Mouse (Mus musculus): ENCODE results near the gene Jrkl. TPM values are rescaled to one million over a fixed set of nuclear protein-coding genes. Genes with fewer than 3 reads are reported as not detected.

The Jrkl gene
- polyA plus RNA-seq, 1 experiment from 2014 or later: 12.2 TPM

DNA sequence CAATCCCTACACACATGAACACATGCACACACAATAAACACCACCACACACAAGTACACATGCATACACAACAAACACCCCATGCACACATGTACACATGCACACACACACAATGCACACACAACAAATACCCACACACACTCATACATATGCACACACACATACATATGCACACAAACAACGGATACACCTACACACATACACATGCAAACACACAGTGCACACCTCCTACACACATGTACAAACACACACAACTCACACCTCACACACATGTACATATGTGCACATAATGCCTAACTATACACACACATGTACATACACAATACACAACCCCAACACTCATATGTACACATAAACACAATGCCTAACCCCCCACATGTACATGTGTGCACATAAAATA is 19.8 kb downstream of the Jrkl start:
- H3K27me3 ChIP-seq: no peaks in the 10 kb centered on the region
- 91% methylated on average over 1 of the region's 1 CpGs for WGBS
- no peak for ATAC-seq
- H3K4me2 ChIP-seq (replicated peaks): no peak overlapping the region
- H3K27ac ChIP-seq: no peak overlapping the region
- no peak overlapping the region for H3K9ac ChIP-seq (replicated peaks)
- no peak overlapping the region for H3K4me3 ChIP-seq (replicated peaks)
- 0 out of 2 replicates have a peak, but pooled peaks cover 4% of the 10 kb centered on the region for H3K9me3 ChIP-seq
- no peaks in the 10 kb centered on the region for H3K36me3 ChIP-seq
- H3K4me1 ChIP-seq (replicated peaks): no peaks in the 10 kb centered on the region

DNA sequence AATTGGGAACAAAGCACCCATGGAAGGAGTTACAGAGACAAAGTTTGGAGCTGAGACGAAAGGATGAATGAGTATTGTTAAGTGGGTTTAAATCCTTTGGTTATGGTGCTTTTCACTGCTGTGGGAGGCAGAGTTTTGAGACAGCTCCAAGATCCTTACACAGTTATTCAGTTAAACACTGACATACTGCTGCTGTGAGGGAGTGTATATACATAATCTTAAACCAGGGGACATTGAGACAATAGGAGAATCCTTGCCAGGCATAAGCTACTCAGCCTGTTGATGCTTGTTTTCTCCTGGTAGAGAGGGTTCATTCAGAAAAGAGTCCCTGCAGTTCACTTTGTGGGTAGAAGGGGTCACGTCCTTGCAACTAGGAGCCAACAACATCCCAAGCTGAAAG is 39.3 kb downstream of the Jrkl start:
- Histone ChIP-seq H3K36me3 (no peaks in the 10 kb centered on the region), H3K4me2 (replicated peaks) (no peak overlapping the region), H3K4me3 (replicated peaks) (no peak overlapping the region), H3K27me3 (no peaks in the 10 kb centered on the region), H3K27ac (no peak overlapping the region), H3K4me1 (replicated peaks) (no peaks in the 10 kb centered on the region), H3K9me3 (no peaks in the 10 kb centered on the region), H3K9ac (replicated peaks) (no peak overlapping the region)
- peak; percentile 69 for ATAC-seq
- 33% methylated on average over 2 of the region's 2 CpGs for WGBS

DNA sequence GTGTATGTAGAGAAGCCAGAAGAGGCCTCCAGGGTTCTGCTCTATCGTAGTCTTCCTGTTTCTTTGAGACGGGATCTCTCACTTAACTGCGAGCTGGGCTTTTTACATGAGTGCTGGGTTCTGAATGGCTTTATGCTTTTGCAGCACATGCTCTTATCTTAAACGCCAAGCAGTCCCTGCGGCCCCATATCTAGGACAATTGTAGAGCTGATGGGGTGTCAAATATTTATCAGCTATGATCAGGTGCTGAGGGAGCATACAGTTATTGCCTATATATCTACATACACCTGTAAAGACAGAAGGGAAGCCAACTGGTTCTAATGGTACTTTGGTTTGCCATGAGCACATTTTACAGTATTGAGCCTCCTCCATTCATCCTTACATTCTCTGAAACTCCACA is 41.9 kb downstream of the Jrkl start:
- 91% methylated on average over 5 of the region's 5 CpGs for WGBS
- H3K9ac ChIP-seq (replicated peaks): no peak overlapping the region
- H3K4me2 ChIP-seq (replicated peaks): no peak overlapping the region
- no peaks in the 10 kb centered on the region for H3K9me3 ChIP-seq
- ATAC-seq: no peak
- H3K36me3 ChIP-seq: no peaks in the 10 kb centered on the region
- no peaks in the 10 kb centered on the region for H3K4me1 ChIP-seq (replicated peaks)
- H3K4me3 ChIP-seq (replicated peaks): no peak overlapping the region
- H3K27me3 ChIP-seq: no peaks in the 10 kb centered on the region
- H3K27ac ChIP-seq: no peak overlapping the region

DNA sequence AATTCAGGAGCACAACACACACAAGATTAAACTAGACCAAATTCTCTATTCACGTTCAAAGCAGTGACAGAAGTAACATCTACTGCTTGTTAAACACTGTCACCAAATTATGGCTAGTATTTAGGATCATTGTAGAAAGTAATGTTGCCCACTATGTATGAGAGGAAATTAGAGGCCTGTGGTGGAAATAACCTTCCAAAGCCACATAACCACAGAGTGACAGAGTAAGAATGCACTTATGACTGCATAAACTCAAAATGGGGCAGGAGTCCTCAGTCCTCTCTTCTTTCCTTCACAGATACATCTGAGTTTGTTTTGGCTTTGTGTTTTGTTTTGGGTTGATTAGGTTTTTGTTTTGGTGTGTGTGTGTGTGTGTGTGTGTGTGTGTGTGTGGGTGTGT is 42.5 kb downstream of the Jrkl start:
- no peak overlapping the region for H3K27ac ChIP-seq
- 83% methylated on average over 1 of the region's 1 CpGs for WGBS
- no peak overlapping the region for H3K4me3 ChIP-seq (replicated peaks)

DNA sequence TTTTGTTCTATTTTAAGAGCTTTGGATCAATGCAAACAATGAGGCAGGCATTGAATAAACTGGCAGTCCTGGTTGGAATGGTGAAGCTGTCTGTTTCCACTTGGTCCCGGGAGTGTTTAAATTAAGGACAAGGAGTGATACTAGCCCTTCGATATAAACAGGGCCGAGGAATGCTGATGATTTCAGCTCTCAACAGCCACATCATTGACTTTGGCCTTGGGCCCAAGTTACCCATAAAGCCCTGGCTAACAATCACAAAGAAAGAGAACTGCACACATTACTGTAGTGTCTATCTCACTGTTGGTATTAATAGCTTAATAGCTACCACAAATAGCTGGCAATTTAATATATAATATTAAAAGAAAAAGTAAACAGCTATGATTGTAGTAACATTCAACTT is 45.5 kb downstream of the Jrkl start:
- 90% methylated on average over 3 of the region's 3 CpGs for WGBS
- H3K27me3 ChIP-seq: no peaks in the 10 kb centered on the region
- no peak overlapping the region for H3K4me2 ChIP-seq (replicated peaks)
- H3K9ac ChIP-seq (replicated peaks): no peak overlapping the region
- H3K9me3 ChIP-seq: no peaks in the 10 kb centered on the region
- H3K27ac ChIP-seq: no peak overlapping the region
- H3K4me1 ChIP-seq (replicated peaks): no peaks in the 10 kb centered on the region
- H3K4me3 ChIP-seq (replicated peaks): no peak overlapping the region
- no peaks in the 10 kb centered on the region for H3K36me3 ChIP-seq
- ATAC-seq: no peak

More for the DNA sequence above, 42.5 kb downstream of the Jrkl start:
- Histone ChIP-seq H3K36me3 (no peaks in the 10 kb centered on the region), H3K4me2 (replicated peaks) (no peak overlapping the region), H3K4me1 (replicated peaks) (no peaks in the 10 kb centered on the region), H3K9me3 (no peaks in the 10 kb centered on the region), H3K9ac (replicated peaks) (no peak overlapping the region), H3K27me3 (no peaks in the 10 kb centered on the region)
- ATAC-seq: no peak

DNA sequence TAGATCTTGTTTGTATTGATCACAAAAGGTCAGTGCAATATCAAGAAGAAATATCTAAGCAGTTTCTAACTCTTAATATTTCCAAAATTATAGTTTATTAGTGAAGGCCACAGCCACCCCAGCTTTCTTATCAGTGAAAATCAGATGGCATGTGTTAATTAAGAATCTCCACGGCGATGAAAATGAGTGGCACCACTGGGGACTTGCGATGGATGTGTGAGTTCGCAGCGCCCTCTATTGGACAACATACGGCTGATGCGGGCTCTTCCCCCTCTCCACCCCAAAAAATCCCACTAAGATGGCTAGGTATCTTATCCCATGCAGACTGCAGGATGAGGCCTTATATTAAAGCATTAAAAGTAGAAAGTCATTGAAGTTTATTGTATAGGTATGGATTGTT is 49.9 kb downstream of the Jrkl start:
- no peaks in the 10 kb centered on the region for H3K9me3 ChIP-seq
- H3K4me3 ChIP-seq (replicated peaks): no peak overlapping the region
- H3K36me3 ChIP-seq: no peaks in the 10 kb centered on the region
- H3K27ac ChIP-seq: no peak overlapping the region
- WGBS: 3% methylated on average over 7 of the region's 7 CpGs
- no peaks in the 10 kb centered on the region for H3K27me3 ChIP-seq
- H3K4me1 ChIP-seq (replicated peaks): no peaks in the 10 kb centered on the region
- no peak overlapping the region for H3K9ac ChIP-seq (replicated peaks)
- peak; percentile 77 for ATAC-seq
- H3K4me2 ChIP-seq (replicated peaks): no peak overlapping the region

DNA sequence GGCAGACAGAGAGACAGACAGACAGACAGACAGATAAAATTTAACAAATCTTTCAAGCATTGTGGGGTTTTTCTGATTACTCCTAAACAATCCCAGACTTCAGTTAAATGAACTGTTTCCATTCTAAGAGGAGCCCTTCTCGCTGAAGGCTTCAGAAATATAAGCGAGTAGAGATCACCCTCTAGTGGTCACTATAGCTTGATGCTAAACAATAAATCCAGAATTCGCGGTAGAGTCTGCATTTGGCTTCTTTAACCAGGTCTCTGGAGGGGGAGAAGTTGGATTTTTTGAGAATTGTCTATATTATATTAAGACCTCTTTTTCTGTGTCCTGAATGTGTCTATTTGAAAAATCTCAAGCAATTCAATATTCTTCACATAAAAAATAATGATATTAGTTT is 50.4 kb downstream of the Jrkl start:
- H3K27me3 ChIP-seq: no peaks in the 10 kb centered on the region
- peak; percentile 73 for ATAC-seq

DNA sequence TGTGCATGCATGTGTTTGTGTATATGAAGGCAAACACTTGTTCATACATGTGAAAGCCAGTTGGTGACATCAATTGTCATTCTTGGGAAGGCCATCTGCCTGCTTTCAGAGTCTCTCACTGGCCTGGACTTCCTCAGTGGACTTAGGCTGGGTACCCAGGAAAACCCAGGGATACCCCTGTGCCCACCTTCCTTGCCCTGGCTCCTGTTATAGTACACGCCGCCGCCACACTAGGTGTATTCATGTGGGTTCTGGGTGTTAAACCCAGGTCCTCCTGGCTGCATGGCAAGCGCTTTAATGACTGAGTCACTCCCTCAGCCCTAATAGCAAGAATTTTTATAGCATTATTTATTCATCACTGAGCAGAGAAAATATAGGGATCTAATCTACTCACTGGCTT is 51.0 kb downstream of the Jrkl start:
- 87% methylated on average over 4 of the region's 4 CpGs for WGBS
- ATAC-seq: peak; percentile 66; the same call in 1 of the 2 replicates
- no peaks in the 10 kb centered on the region for H3K27me3 ChIP-seq

More for the DNA sequence above, 50.4 kb downstream of the Jrkl start:
- WGBS: under 1% methylated on average over 4 of the region's 4 CpGs
- no peaks in the 10 kb centered on the region for H3K9me3 ChIP-seq
- no peak overlapping the region for H3K4me2 ChIP-seq (replicated peaks)
- no peak overlapping the region for H3K9ac ChIP-seq (replicated peaks)
- no peak overlapping the region for H3K27ac ChIP-seq
- no peak overlapping the region for H3K4me3 ChIP-seq (replicated peaks)
- no peaks in the 10 kb centered on the region for H3K36me3 ChIP-seq
- no peaks in the 10 kb centered on the region for H3K4me1 ChIP-seq (replicated peaks)

More for the DNA sequence above, 51.0 kb downstream of the Jrkl start:
- Histone ChIP-seq H3K27ac (no peak overlapping the region), H3K9ac (replicated peaks) (no peak overlapping the region), H3K36me3 (no peaks in the 10 kb centered on the region), H3K4me2 (replicated peaks) (no peak overlapping the region), H3K4me1 (replicated peaks) (no peaks in the 10 kb centered on the region), H3K4me3 (replicated peaks) (no peak overlapping the region), H3K9me3 (no peaks in the 10 kb centered on the region)

Other genes starting within 250 kb of the Jrkl start
- gene Ccdc82, start 1.1 kb upstream of the Jrkl start, polyA plus RNA-seq (2015; fragmentation: Nextera tagmentation; extraction: Ambion mirVana): 12.7 and 14.1 TPM in 2 replicates
- 11.0 and 11.5 TPM in 2 replicates for gene Maml2, start 52.1 kb upstream of the Jrkl start, polyA plus RNA-seq (2015; fragmentation: Nextera tagmentation; extraction: Ambion mirVana)
- not detected in 2 replicates for gene Gm17571, start 200.9 kb upstream of the Jrkl start, polyA plus RNA-seq (2015; fragmentation: Nextera tagmentation; extraction: Ambion mirVana)

Measured in midbrain, embryonic 13.5 days (tissue).